Mouse (Mus musculus) monocyte, adult 59 days (primary cell): ENCODE results near the gene Smcp. TPM values are rescaled to one million over a fixed set of nuclear protein-coding genes. Genes with fewer than 3 reads are reported as not detected.

Experiments used
- total RNA-seq, 2 experiments: library from RNA; stranded (reverse); gene quantifications; one replicate each; pipeline ENCODE4 v1.2.4; 2023

The Smcp gene
- not detected for total RNA-seq

GRCm38 (mm10) chr3:92588858-92589257 lies at the start of gene Smcp:
Gene Smcp, minus strand, starts transcription at chr3:92588997.

GRCm38 (mm10) chr3:92621560-92621959 lies 32.8 kb upstream of the Smcp start, which contains the start of gene Lce6a:
Gene Lce6a, minus strand, starts transcription at chr3:92621660.

GRCm38 (mm10) chr3:92607392-92607791 lies 18.6 kb upstream of the Smcp start, which contains the start of gene 2210017I01Rik:
Gene 2210017I01Rik, minus strand, starts transcription at chr3:92607492.

GRCm38 (mm10) chr3:92573449-92574041 lies 15.3 kb downstream of the Smcp start, which contains the start of gene Ivl:
Gene Ivl, minus strand, starts transcription at chr3:92573735.

GRCm38 (mm10) chr3:92534411-92534810 lies 54.4 kb downstream of the Smcp start, which contains the start of gene 2310046K23Rik:
Gene 2310046K23Rik, minus strand, starts transcription at chr3:92534511.

Other genes with a start within 250 kb of the Smcp start
- not detected for gene Sprr2d, start 249.9 kb downstream of the Smcp start, total RNA-seq
- gene Sprr2e, start 236.9 kb downstream of the Smcp start, total RNA-seq: not detected
- not detected for gene Sprr2f, start 223.8 kb downstream of the Smcp start, total RNA-seq
- not detected for gene Sprr2h, start 203.3 kb downstream of the Smcp start, total RNA-seq
- gene Sprr2i, start 181.0 kb downstream of the Smcp start, total RNA-seq: not detected
- not detected for gene Sprr2j-ps, start 170.9 kb downstream of the Smcp start, total RNA-seq
- 1 to 10 TPM in 1 of 2 experiments, under 1 TPM in 1; 0.86 to 2.0 TPM for gene Gm9774, start 159.6 kb downstream of the Smcp start, total RNA-seq
- not detected for gene Sprr2k, start 156.4 kb downstream of the Smcp start, total RNA-seq
- gene Sprr1b, start 150.2 kb downstream of the Smcp start, total RNA-seq: not detected
- not detected for gene Sprr3, start 130.3 kb downstream of the Smcp start, total RNA-seq
- gene Sprr1a, start 103.1 kb downstream of the Smcp start, total RNA-seq: not detected
- gene Sprr4, start 88.5 kb downstream of the Smcp start, total RNA-seq: not detected
- not detected for gene 2310046K23Rik, start 54.5 kb downstream of the Smcp start, total RNA-seq
- not detected for gene Ivl, start 15.3 kb downstream of the Smcp start, total RNA-seq
- gene 2210017I01Rik, start 18.5 kb upstream of the Smcp start, total RNA-seq: not detected
- not detected for gene Lce6a, start 32.7 kb upstream of the Smcp start, total RNA-seq
- not detected for gene Lce1a1, start 59.3 kb upstream of the Smcp start, total RNA-seq
- not detected for gene Lce1b, start 67.9 kb upstream of the Smcp start, total RNA-seq
- gene Lce1a2, start 81.3 kb upstream of the Smcp start, total RNA-seq: not detected
- not detected for gene Lce1c, start 90.2 kb upstream of the Smcp start, total RNA-seq
- gene Lce1d, start 98.2 kb upstream of the Smcp start, total RNA-seq: not detected
- gene Lce1e, start 120.1 kb upstream of the Smcp start, total RNA-seq: not detected
- not detected for gene Lce1f, start 131.4 kb upstream of the Smcp start, total RNA-seq
- not detected for gene Gm38119, start 150.1 kb upstream of the Smcp start, total RNA-seq
- gene Lce1g, start 163.3 kb upstream of the Smcp start, total RNA-seq: not detected
- gene Lce1h, start 176.1 kb upstream of the Smcp start, total RNA-seq: not detected
- not detected for gene Lce1i, start 189.9 kb upstream of the Smcp start, total RNA-seq
- gene Lce1j, start 201.5 kb upstream of the Smcp start, total RNA-seq: not detected
- gene Lce1k, start 218.9 kb upstream of the Smcp start, total RNA-seq: not detected
- not detected for gene Kprp, start 238.2 kb upstream of the Smcp start, total RNA-seq